Comparison of ENCODE assay signal across 11 mouse cellular contexts in genomic region chr6:113586466-113587183, GRCm38 (mm10). TPM values are rescaled to one million over a fixed set of nuclear protein-coding genes. Genes with fewer than 3 reads are reported as not detected.
A peak's percentile ranks its signal among the peaks of the same experiment; 100 is the strongest.
DNase-seq lines count a peak whose midpoint lies in the region; ATAC-seq and TF ChIP-seq lines count a peak whose summit lies in the region.
"Had no signal": no experiment of that assay in that cellular context is flagged by ENCODE, and none has a peak within 500 bp of the region (broad histone marks: within the 10 kb centered on the region; RNA-seq: fewer than 3 reads in every experiment).

No protein-coding gene starts in this region.

- WGBS in forebrain, postnatal 0 days = 65% methylated on average over 5 of the region's 5 CpGs
- 86% methylated on average over 5 of the region's 5 CpGs for WGBS in forebrain, embryonic 12.5 days
- WGBS in liver, postnatal 0 days (ENCODE audit: insufficient replicate concordance) = 80% methylated on average over 5 of the region's 5 CpGs

- no peak for DNase-seq in forebrain, postnatal 0 days
- DNase-seq in 3T3-L1 (ENCODE audit: low read depth, low spot score) = peak; percentile 76
- peak; percentile 51 for DNase-seq in brain, embryonic 14.5 days (ENCODE audit: low read depth)
- DNase-seq in liver, postnatal 0 days = peak; percentile 26
- no peak for DNase-seq in thymus, adult 18-20 months
- DNase-seq in frontal cortex, postnatal 36 days (ENCODE audit: low spot score in 2 of 2) = no peak

- TF ChIP-seq CTCF in forebrain, postnatal 0 days (IDR thresholded peaks at IDR 0.05; ENCODE audit: low read depth) = 0 out of 2 replicates have a peak, but pooled peaks have one; percentile 4
- TF ChIP-seq CTCF in brain, embryonic 14.5 days (IDR thresholded peaks at IDR 0.05; ENCODE audit: borderline replicate concordance, extremely low read depth, insufficient read depth, insufficient read length) = no peak
- 0 out of 2 replicates have a peak, but pooled peaks have one; percentile 15 for TF ChIP-seq CTCF in liver, postnatal 0 days (IDR thresholded peaks at IDR 0.05; ENCODE audit: low read depth)

- ATAC-seq in forebrain, postnatal 0 days = no peak
- ATAC-seq in forebrain, embryonic 12.5 days (ENCODE audit: low FRiP score) = no peak
- no peak for ATAC-seq in liver, postnatal 0 days
- ATAC-seq in megakaryocyte progenitor cell, adult 5-6 weeks (replicated peaks; ENCODE audit: poor library complexity) = no peak

- no peak for TF ChIP-seq EP300 in liver, postnatal 0 days (IDR thresholded peaks at IDR 0.05; ENCODE audit: low read depth)

- no peaks in the 10 kb centered on the region for H3K9me3 ChIP-seq in forebrain, postnatal 0 days (ENCODE audit: low read length)
- no peaks in the 10 kb centered on the region for H3K9me3 ChIP-seq in forebrain, embryonic 12.5 days
- no peaks in the 10 kb centered on the region for H3K9me3 ChIP-seq in liver, postnatal 0 days (ENCODE audit: low read length)
- H3K9me3 ChIP-seq: limb, embryonic 12.5 days; neural tube, embryonic 12.5 days had no signal

- no peak for TF ChIP-seq POLR2A in brain, embryonic 14.5 days (IDR thresholded peaks at IDR 0.05; ENCODE audit: borderline replicate concordance, extremely low read depth, insufficient read depth, insufficient read length, poor library complexity, severe bottlenecking)

- H3K4me2 ChIP-seq in forebrain, postnatal 0 days (ENCODE audit: low read depth) = no peak overlapping the region
- H3K4me2 ChIP-seq in forebrain, embryonic 12.5 days = no peak overlapping the region
- no peak overlapping the region for H3K4me2 ChIP-seq in liver, postnatal 0 days (ENCODE audit: low read depth, low read length)
- H3K4me2 ChIP-seq: limb, embryonic 12.5 days; neural tube, embryonic 12.5 days had no signal

- H3K27ac ChIP-seq in forebrain, postnatal 0 days (ENCODE audit: low read depth, low read length) = no peak overlapping the region
- no peak overlapping the region for H3K27ac ChIP-seq in forebrain, embryonic 12.5 days
- H3K27ac ChIP-seq in liver, postnatal 0 days (ENCODE audit: low read depth) = no peak overlapping the region
- H3K27ac ChIP-seq: limb, embryonic 12.5 days; neural tube, embryonic 12.5 days had no signal

- H3K36me3 ChIP-seq in forebrain, postnatal 0 days (ENCODE audit: insufficient read depth) = no peaks in the 10 kb centered on the region; the same call in 1 of the 2 replicates
- peaks cover 19% of the 10 kb centered on the region for H3K36me3 ChIP-seq in forebrain, embryonic 12.5 days (replicated peaks)
- H3K36me3 ChIP-seq in liver, postnatal 0 days (replicated peaks; ENCODE audit: insufficient read depth, low read length) = peaks cover 4% of the 10 kb centered on the region; the same call in 1 of the 2 replicates
- H3K36me3 ChIP-seq: neural tube, embryonic 12.5 days had no signal

- H3K4me1 ChIP-seq in forebrain, postnatal 0 days (ENCODE audit: insufficient read depth) = no peaks in the 10 kb centered on the region
- H3K4me1 ChIP-seq in forebrain, embryonic 12.5 days = no peaks in the 10 kb centered on the region
- no peaks in the 10 kb centered on the region for H3K4me1 ChIP-seq in liver, postnatal 0 days (ENCODE audit: insufficient read depth)
- H3K4me1 ChIP-seq: limb, embryonic 12.5 days; neural tube, embryonic 12.5 days had no signal

- H3K4me3 ChIP-seq in forebrain, postnatal 0 days (ENCODE audit: low read depth, low read length) = no peak overlapping the region
- no peak overlapping the region for H3K4me3 ChIP-seq in forebrain, embryonic 12.5 days (replicated peaks)
- no peak overlapping the region for H3K4me3 ChIP-seq in liver, postnatal 0 days (ENCODE audit: low read depth, low read length)
- H3K4me3 ChIP-seq: limb, embryonic 12.5 days; neural tube, embryonic 12.5 days had no signal

- no peaks in the 10 kb centered on the region for H3K27me3 ChIP-seq in forebrain, postnatal 0 days (ENCODE audit: insufficient read depth, low read length)
- no peaks in the 10 kb centered on the region for H3K27me3 ChIP-seq in forebrain, embryonic 12.5 days
- H3K27me3 ChIP-seq in liver, postnatal 0 days (ENCODE audit: insufficient read depth, low read length) = no peaks in the 10 kb centered on the region
- H3K27me3 ChIP-seq: limb, embryonic 12.5 days; neural tube, embryonic 12.5 days had no signal

- no peak overlapping the region for H3K9ac ChIP-seq in forebrain, postnatal 0 days
- H3K9ac ChIP-seq in forebrain, embryonic 12.5 days = no peak overlapping the region
- H3K9ac ChIP-seq in liver, postnatal 0 days (replicated peaks) = no peak overlapping the region
- H3K9ac ChIP-seq: limb, embryonic 12.5 days; neural tube, embryonic 12.5 days had no signal

RNA-seq across cellular contexts. Expression of gene Fancd2os, which starts 13.9 kb away (rescaled TPM):
- total RNA-seq in forebrain, postnatal 0 days (2014; rRNA removed) = not detected in 2 replicates
- polyA plus RNA-seq in forebrain, postnatal 0 days (2015; fragmentation: Nextera tagmentation; extraction: Ambion mirVana) = not detected in 2 replicates
- polyA plus RNA-seq in forebrain, embryonic 12.5 days (2016; fragmentation: Nextera tagmentation; extraction: Ambion mirVana) = 0.28 and 0.35 TPM in 2 replicates
- 0.07 TPM in 1 of 2 replicates, not detected in the other for polyA plus RNA-seq in brain, embryonic 14.5 days (2012; rRNA removed)
- polyA plus RNA-seq in liver, postnatal 0 days (2015; fragmentation: Nextera tagmentation; extraction: Ambion mirVana) = 0.12 and 0.14 TPM in 2 replicates
- total RNA-seq in megakaryocyte progenitor cell, adult 5-6 weeks (2015) = not detected in 2 replicates
- total RNA-seq in megakaryocyte progenitor cell, adult 5-6 weeks (2017) = not detected in 2 replicates
- polyA plus RNA-seq: forebrain, embryonic 11.5 days; limb, embryonic 12.5 days had no signal

RNA-seq across cellular contexts. Expression of gene Brk1, which starts 17.9 kb away (rescaled TPM):
- total RNA-seq in forebrain, postnatal 0 days (2014; rRNA removed) = 217 and 235 TPM in 2 replicates
- 306 and 340 TPM in 2 replicates for polyA plus RNA-seq in forebrain, postnatal 0 days (2015; fragmentation: Nextera tagmentation; extraction: Ambion mirVana)
- 189 and 194 TPM in 2 replicates for polyA plus RNA-seq in forebrain, embryonic 12.5 days (2016; fragmentation: Nextera tagmentation; extraction: Ambion mirVana)
- 206 and 247 TPM in 2 replicates for polyA plus RNA-seq in brain, embryonic 14.5 days (2012; rRNA removed)
- 88.5 and 88.9 TPM in 2 replicates for polyA plus RNA-seq in liver, postnatal 0 days (2015; fragmentation: Nextera tagmentation; extraction: Ambion mirVana)
- 237 and 246 TPM in 2 replicates for total RNA-seq in megakaryocyte progenitor cell, adult 5-6 weeks (2015)
- total RNA-seq in megakaryocyte progenitor cell, adult 5-6 weeks (2017) = 117 and 131 TPM in 2 replicates

RNA-seq across cellular contexts. Expression of gene Vhl, which starts 37.1 kb away (rescaled TPM):
- total RNA-seq in forebrain, postnatal 0 days (2014; rRNA removed) = 92.7 and 94.1 TPM in 2 replicates
- 71.6 and 76.5 TPM in 2 replicates for polyA plus RNA-seq in forebrain, postnatal 0 days (2015; fragmentation: Nextera tagmentation; extraction: Ambion mirVana)
- polyA plus RNA-seq in forebrain, embryonic 12.5 days (2016; fragmentation: Nextera tagmentation; extraction: Ambion mirVana) = 54.9 and 61.8 TPM in 2 replicates
- polyA plus RNA-seq in brain, embryonic 14.5 days (2012; rRNA removed) = 48.1 and 71.2 TPM in 2 replicates
- 10.0 and 12.9 TPM in 2 replicates for polyA plus RNA-seq in liver, postnatal 0 days (2015; fragmentation: Nextera tagmentation; extraction: Ambion mirVana)
- total RNA-seq in megakaryocyte progenitor cell, adult 5-6 weeks (2015) = 14.1 and 22.7 TPM in 2 replicates
- 10.8 and 12.2 TPM in 2 replicates for total RNA-seq in megakaryocyte progenitor cell, adult 5-6 weeks (2017)

RNA-seq across cellular contexts. Expression of gene Irak2, which starts 51.6 kb away (rescaled TPM):
- 4.5 and 5.9 TPM in 2 replicates for total RNA-seq in forebrain, postnatal 0 days (2014; rRNA removed)
- 1.8 and 3.5 TPM in 2 replicates for polyA plus RNA-seq in forebrain, postnatal 0 days (2015; fragmentation: Nextera tagmentation; extraction: Ambion mirVana)
- 0.63 and 1.6 TPM in 2 replicates for polyA plus RNA-seq in forebrain, embryonic 12.5 days (2016; fragmentation: Nextera tagmentation; extraction: Ambion mirVana)
- polyA plus RNA-seq in brain, embryonic 14.5 days (2012; rRNA removed) = 4.0 and 4.2 TPM in 2 replicates
- polyA plus RNA-seq in liver, postnatal 0 days (2015; fragmentation: Nextera tagmentation; extraction: Ambion mirVana) = 9.2 and 10.8 TPM in 2 replicates
- 4.9 and 10.8 TPM in 2 replicates for total RNA-seq in megakaryocyte progenitor cell, adult 5-6 weeks (2015)
- total RNA-seq in megakaryocyte progenitor cell, adult 5-6 weeks (2017) = 20.9 and 30.4 TPM in 2 replicates

RNA-seq across cellular contexts. Expression of gene Fancd2, which starts 55.1 kb away (rescaled TPM):
- total RNA-seq in forebrain, postnatal 0 days (2014; rRNA removed) = 2.2 and 4.4 TPM in 2 replicates
- polyA plus RNA-seq in forebrain, postnatal 0 days (2015; fragmentation: Nextera tagmentation; extraction: Ambion mirVana) = 1.3 and 1.6 TPM in 2 replicates
- 15.9 and 18.8 TPM in 2 replicates for polyA plus RNA-seq in forebrain, embryonic 12.5 days (2016; fragmentation: Nextera tagmentation; extraction: Ambion mirVana)
- 5.0 and 9.1 TPM in 2 replicates for polyA plus RNA-seq in brain, embryonic 14.5 days (2012; rRNA removed)
- polyA plus RNA-seq in liver, postnatal 0 days (2015; fragmentation: Nextera tagmentation; extraction: Ambion mirVana) = 3.1 and 4.5 TPM in 2 replicates
- 24.0 and 24.3 TPM in 2 replicates for total RNA-seq in megakaryocyte progenitor cell, adult 5-6 weeks (2015)
- 26.6 and 27.4 TPM in 2 replicates for total RNA-seq in megakaryocyte progenitor cell, adult 5-6 weeks (2017)

Comparison
In these comparisons a context has a peak if more than half of its experiments do, and no peak if none do; other contexts are left out.
1. DNase-seq: peak in 3T3-L1 (single experiment), brain, embryonic 14.5 days (single experiment) and liver, postnatal 0 days (single experiment); none in forebrain, postnatal 0 days (single experiment), thymus, adult 18-20 months (0 of 2) and frontal cortex, postnatal 36 days (0 of 2).